Mouse (Mus musculus): ENCODE measurements around the gene Kcnn1.

GRCm38 (mm10) chr8:70869601-70870041 is 6.6 kb upstream of the Kcnn1 start:
- TF ChIP-seq CTCF (IDR thresholded peaks at IDR 0.05; ENCODE audit: low read depth, low read length) (peak; percentile 81), POLR2AphosphoS5 (IDR thresholded peaks at IDR 0.05; ENCODE audit: insufficient replicate concordance, low read depth, low read length) (no peak)
